Comparison of ENCODE assay signal across 17 mouse cellular contexts in genomic region chr8:97234551-97235107, GRCm38 (mm10).
"Had no signal": no experiment of that assay in that cellular context is flagged by ENCODE, and none has a peak within 500 bp of the region (broad histone marks: within the 10 kb centered on the region; RNA-seq: fewer than 3 reads in every experiment).

No protein-coding gene starts in this region.

- ATAC-seq: intestine, postnatal 0 days; liver, embryonic 12.5 days had no signal

- DNase-seq: kidney, adult 2 months; kidney, postnatal 10 days; kidney, postnatal 36 days; liver; midbrain, embryonic 14.5 days; right cerebral cortex, adult 18-20 months; right cerebral cortex, postnatal 14 days; right cerebral cortex, postnatal 4 days; thymus, postnatal 4 days had no signal

- H3K36me3 ChIP-seq: kidney, embryonic 15.5 days; limb, embryonic 10.5 days; limb, embryonic 13.5 days; liver, embryonic 12.5 days; liver, embryonic 15.5 days had no signal

- H3K9ac ChIP-seq: kidney, embryonic 15.5 days; limb, embryonic 13.5 days; liver, embryonic 12.5 days; liver, embryonic 15.5 days had no signal

- H3K27me3 ChIP-seq: kidney, embryonic 15.5 days; limb, embryonic 13.5 days; liver, embryonic 12.5 days; liver, embryonic 15.5 days had no signal

- H3K9me3 ChIP-seq: kidney, embryonic 15.5 days; limb, embryonic 10.5 days; limb, embryonic 13.5 days; liver, embryonic 12.5 days; liver, embryonic 15.5 days had no signal

- H3K4me3 ChIP-seq: kidney, embryonic 15.5 days; limb, embryonic 10.5 days; limb, embryonic 13.5 days; liver, embryonic 12.5 days; liver, embryonic 15.5 days had no signal

- H3K27ac ChIP-seq: kidney, embryonic 15.5 days; limb, embryonic 10.5 days; limb, embryonic 13.5 days; liver, embryonic 12.5 days; liver, embryonic 15.5 days; stomach, postnatal 0 days had no signal

- H3K4me1 ChIP-seq: kidney, embryonic 15.5 days; limb, embryonic 13.5 days; liver, embryonic 12.5 days; liver, embryonic 15.5 days had no signal

- H3K4me2 ChIP-seq: kidney, embryonic 15.5 days; limb, embryonic 13.5 days; liver, embryonic 12.5 days; liver, embryonic 15.5 days; midbrain, embryonic 11.5 days had no signal
